Mouse (Mus musculus) small intestine, adult 2 months (tissue): ENCODE results near the gene Platr17. TPM values are rescaled to one million over a fixed set of nuclear protein-coding genes. Genes with fewer than 3 reads are reported as not detected.

ENCODE experiments used
- H3K27ac ChIP-seq: fragments of 200-500 bp; 2 replicates; pipeline ENCODE4 v1.5.1; 2012; ENCODE audit warnings: low read depth, low read length, control low read depth, inconsistent platforms; ENCODE audit not compliant: insufficient read depth
- H3K27me3 ChIP-seq: fragments of 200-500 bp; 2 replicates; pipeline ENCODE4 v1.6.1; 2012; ENCODE audit warnings: mild to moderate bottlenecking, moderate library complexity, low read length, inconsistent platforms; ENCODE audit not compliant: control insufficient read depth, insufficient read depth
- H3K36me3 ChIP-seq: fragments of 200-500 bp; 2 replicates; pipeline ENCODE4 v1.6.1; 2012; ENCODE audit warnings: mild to moderate bottlenecking, low read length, control low read depth, inconsistent platforms; ENCODE audit not compliant: control insufficient read depth, insufficient read depth
- H3K4me1 ChIP-seq: fragments of 200-500 bp; 2 replicates; pipeline ENCODE4 v1.6.1; 2012; ENCODE audit warnings: low read length, inconsistent platforms, mixed read lengths; ENCODE audit not compliant: control insufficient read depth, insufficient read depth, insufficient read length
- H3K4me3 ChIP-seq: fragments of 200-500 bp; 2 replicates; pipeline ENCODE4 v1.5.1; 2012; ENCODE audit warnings: low read depth, mild to moderate bottlenecking, control low read depth, inconsistent platforms, low read length, moderate library complexity
- CTCF ChIP-seq: fragments of 200-500 bp; IDR thresholded peaks from 2 replicates; pipeline ENCODE4 v1.5.1; 2012; ENCODE audit warnings: low read depth, mild to moderate bottlenecking, control low read depth, inconsistent platforms, low read length, moderate library complexity, mixed read lengths; ENCODE audit not compliant: insufficient replicate concordance, insufficient read length; ENCODE audit errors: extremely low read depth
- POLR2A ChIP-seq: fragments of 200-500 bp; IDR thresholded peaks from 2 replicates; pipeline ENCODE4 v1.6.1; 2012; ENCODE audit warnings: low read depth, mild to moderate bottlenecking, control low read depth, inconsistent platforms, low read length, moderate library complexity
- WGBS: fragments of 180-500 bp; shearing (Covaris S2); methylation state at CpG from one replicate; pipeline ENCODE4 v1.1.7; 2018; 5-methylcytosine and 5-hydroxymethylcytosine counted together
- polyA plus RNA-seq: library from polyadenylated mRNA; depleted of rRNA; stranded (reverse); fragments of >200 nt; gene quantifications from 2 replicates; pipeline ENCODE4 v1.2.3, GENCODE M21; 2012

The Platr17 gene
- polyA plus RNA-seq, 1 experiment, result not detected

- TF ChIP-seq POLR2A (peak; percentile 41; the same call in 1 of the 2 replicates), CTCF (no peak)
- peaks cover 8% of the 10 kb centered on the region for H3K4me1 ChIP-seq
- peak within 1 kb of the TSS; percentile 97 for H3K27ac ChIP-seq
- peaks cover 29% of the 10 kb centered on the region for H3K36me3 ChIP-seq
- no peaks in the 10 kb centered on the region for H3K27me3 ChIP-seq
- WGBS, result 1% methylated on average over 68 of the region's 68 CpGs
- H3K4me3 ChIP-seq, result peak within 1 kb of the TSS; percentile 85
Observed at GRCm38 (mm10) chr17:33909077-33909868, 4.3 kb downstream of the Platr17 start, which contains the start of gene Daxx. Daxx (plus strand) TSS chr17:33909414.

- peaks cover 33% of the 10 kb centered on the region for H3K36me3 ChIP-seq
- H3K27ac ChIP-seq, result peak overlapping the region; percentile 97
- under 1% methylated on average over 14 of the region's 14 CpGs for WGBS
- H3K4me3 ChIP-seq, result peak overlapping the region; percentile 85
- H3K4me1 ChIP-seq, result peaks cover 8% of the 10 kb centered on the region
- TF ChIP-seq POLR2A, result peak; percentile 43; the same call in 1 of the 2 replicates
- TF ChIP-seq CTCF, result no peak
- H3K27me3 ChIP-seq, result no peaks in the 10 kb centered on the region
Observed at GRCm38 (mm10) chr17:33909869-33910250, 4.9 kb downstream of the Platr17 start.

- Histone ChIP-seq H3K4me1 (peaks cover 10% of the 10 kb centered on the region), H3K27me3 (no peaks in the 10 kb centered on the region), H3K27ac (peak overlapping the region; percentile 97), H3K36me3 (peaks cover 35% of the 10 kb centered on the region), H3K4me3 (peak overlapping the region; percentile 85)
- WGBS, result 33% methylated on average over 11 of the region's 11 CpGs
- TF ChIP-seq CTCF (no peak), POLR2A (no peak)
Observed at GRCm38 (mm10) chr17:33910346-33911051, 5.6 kb downstream of the Platr17 start.

GRCm38 (mm10) chr17:33911052-33911812 is 6.3 kb downstream of the Platr17 start:
- Histone ChIP-seq H3K27me3 (no peaks in the 10 kb centered on the region), H3K4me3 (no peak overlapping the region), H3K4me1 (peaks cover 10% of the 10 kb centered on the region), H3K36me3 (peaks cover 35% of the 10 kb centered on the region), H3K27ac (no peak overlapping the region)
- TF ChIP-seq CTCF (peak; percentile 14; the same call in 1 of the 2 replicates), POLR2A (no peak)
- 92% methylated on average over 31 of the region's 31 CpGs for WGBS

GRCm38 (mm10) chr17:33911813-33912414 is 7.0 kb downstream of the Platr17 start:
- H3K36me3 ChIP-seq, result peaks cover 35% of the 10 kb centered on the region
- TF ChIP-seq CTCF (no peak), POLR2A (no peak)
- 89% methylated on average over 28 of the region's 28 CpGs for WGBS
- H3K27ac ChIP-seq, result no peak overlapping the region
- no peak overlapping the region for H3K4me3 ChIP-seq
- peaks cover 13% of the 10 kb centered on the region for H3K4me1 ChIP-seq
- H3K27me3 ChIP-seq, result no peaks in the 10 kb centered on the region

GRCm38 (mm10) chr17:33913264-33913663 is 8.3 kb downstream of the Platr17 start:
- Histone ChIP-seq H3K4me3 (no peak overlapping the region), H3K27ac (no peak overlapping the region), H3K4me1 (peaks cover 17% of the 10 kb centered on the region), H3K36me3 (peaks cover 40% of the 10 kb centered on the region), H3K27me3 (no peaks in the 10 kb centered on the region)
- TF ChIP-seq POLR2A (no peak), CTCF (no peak)
- WGBS, result 88% methylated on average over 10 of the region's 10 CpGs
